Mouse (Mus musculus): Measurements from ENCODE around the gene Ddx55. TPM values are rescaled to one million over a fixed set of nuclear protein-coding genes. Genes with fewer than 3 reads are reported as not detected.

Gene Ddx55
- polyA plus RNA-seq, 1 experiment from 2014 or later, result 12.1 TPM

DNA sequence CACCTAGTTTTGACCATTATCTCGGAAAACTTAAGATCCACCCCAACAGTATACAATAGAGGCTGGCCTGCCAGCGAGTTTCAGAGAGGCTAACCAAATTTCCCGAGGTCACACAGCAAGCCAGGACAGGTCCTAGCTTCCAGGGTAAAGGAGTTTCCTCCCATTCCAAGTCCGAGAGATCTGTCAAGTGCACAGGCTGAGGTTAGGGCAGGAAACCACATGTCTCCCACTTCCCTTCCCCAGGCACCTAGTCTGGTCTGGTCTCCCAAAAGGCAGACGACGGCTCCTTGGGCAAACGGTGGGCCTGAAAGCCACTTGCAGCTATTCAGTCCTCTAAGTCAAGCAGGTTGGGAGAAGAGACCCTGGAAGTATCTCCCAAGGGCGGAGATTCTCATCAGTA is 23.0 kb upstream of the Ddx55 start:
- ATAC-seq (replicated peaks; ENCODE audit: insufficient number of reproducible peaks, low FRiP score, low TSS enrichment, low read depth), result no peak
- Histone ChIP-seq H3K4me3 (ENCODE audit: low read depth, low read length) (peak overlapping the region; percentile 66), H3K9me3 (replicated peaks; ENCODE audit: control insufficient read depth, low read length) (no peaks in the 10 kb centered on the region), H3K4me2 (ENCODE audit: low read depth, low read length) (peak overlapping the region; percentile 86), H3K27ac (replicated peaks; ENCODE audit: low read depth, low read length) (no peak overlapping the region), H3K27me3 (ENCODE audit: control insufficient read depth, insufficient read depth, low read length) (no peaks in the 10 kb centered on the region), H3K9ac (replicated peaks; ENCODE audit: low read length) (peak overlapping the region; percentile 29; the same call in 1 of the 2 replicates), H3K4me1 (ENCODE audit: control insufficient read depth, insufficient read depth, low read length) (peaks cover 4% of the 10 kb centered on the region; the same call in 1 of the 2 replicates), H3K36me3 (replicated peaks; ENCODE audit: control insufficient read depth, insufficient read depth, low read depth, low read length) (no peaks in the 10 kb centered on the region)
- DNase-seq (ENCODE audit: low spot score), result no peak
- WGBS, result 41% methylated on average over 8 of the region's 8 CpGs

DNA sequence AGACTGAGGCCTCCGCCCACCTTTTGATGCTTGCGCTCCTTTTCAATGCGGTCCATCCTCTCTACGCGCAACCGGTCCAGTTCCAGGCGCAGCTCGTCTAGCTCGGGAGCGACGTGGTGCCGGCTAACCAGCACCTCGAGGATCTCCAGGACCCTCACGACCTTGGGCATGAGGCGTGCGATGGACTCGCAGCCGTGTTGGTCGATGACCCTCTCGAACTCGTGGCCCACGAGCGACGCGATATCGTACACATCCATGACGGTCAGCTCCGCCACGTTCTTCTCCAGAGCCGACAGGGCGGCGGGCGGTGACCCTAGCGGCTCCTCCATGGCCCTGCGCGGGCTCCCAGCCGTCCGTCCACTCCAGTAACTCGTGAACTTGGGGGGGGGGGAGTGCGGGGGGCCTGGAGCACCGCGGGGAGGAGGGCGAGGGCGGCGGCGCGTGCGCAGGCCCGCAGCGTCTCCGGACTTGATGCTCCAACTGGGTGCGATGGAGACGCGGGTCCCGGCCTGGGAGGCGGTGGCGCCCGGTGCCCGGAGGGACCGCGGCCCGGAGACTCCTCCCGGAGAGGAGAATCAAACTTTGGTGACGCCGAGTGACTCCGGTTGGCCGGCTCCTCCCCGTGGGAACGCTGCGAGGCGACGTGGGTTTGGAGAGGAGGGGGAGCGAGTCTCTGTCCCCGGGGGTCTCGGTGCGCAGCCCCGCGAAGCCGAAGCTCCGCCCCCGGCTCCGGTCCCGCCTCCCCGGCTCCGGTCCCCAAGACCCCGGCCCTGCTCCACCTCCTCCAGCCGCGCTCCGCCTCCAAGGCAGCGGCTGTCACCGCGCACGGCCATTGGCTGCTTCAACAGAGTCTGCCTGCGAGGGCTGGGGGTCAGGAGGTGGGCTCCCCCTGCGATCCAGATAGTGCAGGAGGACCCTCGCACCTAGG is 21.7 kb upstream of the Ddx55 start, which contains the start of gene Rilpl1:
Gene Rilpl1, minus strand, starts transcription at position 737 of the 928 bp plus-strand sequence.
- Histone ChIP-seq H3K27ac (replicated peaks; ENCODE audit: low read depth, low read length) (peak within 1 kb of the TSS; percentile 53), H3K36me3 (replicated peaks; ENCODE audit: control insufficient read depth, insufficient read depth, low read depth, low read length) (no peaks in the 10 kb centered on the region), H3K9me3 (replicated peaks; ENCODE audit: control insufficient read depth, low read length) (no peaks in the 10 kb centered on the region), H3K4me3 (ENCODE audit: low read depth, low read length) (peak within 1 kb of the TSS; percentile 66), H3K27me3 (ENCODE audit: control insufficient read depth, insufficient read depth, low read length) (no peaks in the 10 kb centered on the region), H3K9ac (replicated peaks; ENCODE audit: low read length) (peak within 1 kb of the TSS; percentile 72), H3K4me2 (ENCODE audit: low read depth, low read length) (peak within 1 kb of the TSS; percentile 86), H3K4me1 (ENCODE audit: control insufficient read depth, insufficient read depth, low read length) (peaks cover 4% of the 10 kb centered on the region; the same call in 1 of the 2 replicates)
- peak; percentile 94 for DNase-seq (ENCODE audit: low spot score)
- under 1% methylated on average over 77 of the region's 96 CpGs for WGBS
- peak; percentile 89 for ATAC-seq (replicated peaks; ENCODE audit: insufficient number of reproducible peaks, low FRiP score, low TSS enrichment, low read depth)

DNA sequence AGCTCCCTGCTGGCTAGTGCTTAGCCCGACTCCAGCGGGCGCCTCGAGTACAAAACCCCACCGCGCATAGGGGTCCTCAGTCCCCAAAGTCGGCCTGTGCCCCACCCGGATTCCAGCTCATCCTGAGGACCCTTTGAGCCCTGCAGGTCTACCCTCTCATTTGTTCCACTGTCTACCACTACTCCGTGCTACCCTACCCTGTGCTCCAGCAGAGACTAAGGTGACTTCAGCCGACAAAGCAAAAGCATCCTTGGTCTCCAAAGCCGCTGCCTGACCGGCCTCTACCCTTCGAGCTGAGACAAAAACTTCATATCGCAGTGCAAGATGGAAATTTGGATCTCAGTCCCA is 21.1 kb upstream of the Ddx55 start:
- Histone ChIP-seq H3K9me3 (replicated peaks; ENCODE audit: control insufficient read depth, low read length) (no peaks in the 10 kb centered on the region), H3K4me1 (ENCODE audit: control insufficient read depth, insufficient read depth, low read length) (peaks cover 4% of the 10 kb centered on the region; the same call in 1 of the 2 replicates), H3K4me2 (ENCODE audit: low read depth, low read length) (peak overlapping the region; percentile 86), H3K27me3 (ENCODE audit: control insufficient read depth, insufficient read depth, low read length) (no peaks in the 10 kb centered on the region), H3K9ac (replicated peaks; ENCODE audit: low read length) (peak overlapping the region; percentile 53), H3K27ac (replicated peaks; ENCODE audit: low read depth, low read length) (peak overlapping the region; percentile 53), H3K36me3 (replicated peaks; ENCODE audit: control insufficient read depth, insufficient read depth, low read depth, low read length) (no peaks in the 10 kb centered on the region), H3K4me3 (ENCODE audit: low read depth, low read length) (peak overlapping the region; percentile 66)
- peak; percentile 75; the same call in 1 of the 2 replicates for ATAC-seq (replicated peaks; ENCODE audit: insufficient number of reproducible peaks, low FRiP score, low TSS enrichment, low read depth)
- DNase-seq (ENCODE audit: low spot score), result no peak
- WGBS, result 11% methylated on average over 14 of the region's 14 CpGs

DNA sequence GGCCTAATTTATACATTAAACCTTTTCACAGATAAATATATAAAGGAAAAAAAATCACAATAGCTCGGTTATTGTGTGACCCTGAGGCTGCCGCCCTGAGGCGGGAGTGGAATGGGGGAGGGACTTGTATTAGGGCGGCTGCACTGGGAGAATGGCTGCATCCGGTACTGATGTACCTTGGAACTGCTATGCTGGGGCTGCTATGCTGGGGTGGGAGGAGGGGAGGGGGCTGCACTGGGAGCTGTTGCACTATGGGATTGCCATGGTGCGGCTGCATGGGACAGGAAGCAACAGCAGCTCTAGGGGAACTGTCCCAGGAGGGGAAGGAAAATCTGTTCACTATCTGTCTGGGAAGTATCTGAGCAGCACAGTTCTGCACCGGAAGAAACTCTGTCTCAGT is 20.2 kb upstream of the Ddx55 start:
- Histone ChIP-seq H3K27ac (replicated peaks; ENCODE audit: low read depth, low read length) (no peak overlapping the region), H3K9ac (replicated peaks; ENCODE audit: low read length) (no peak overlapping the region), H3K36me3 (replicated peaks; ENCODE audit: control insufficient read depth, insufficient read depth, low read depth, low read length) (no peaks in the 10 kb centered on the region), H3K4me3 (ENCODE audit: low read depth, low read length) (no peak overlapping the region), H3K9me3 (replicated peaks; ENCODE audit: control insufficient read depth, low read length) (no peaks in the 10 kb centered on the region), H3K4me2 (ENCODE audit: low read depth, low read length) (no peak overlapping the region), H3K4me1 (ENCODE audit: control insufficient read depth, insufficient read depth, low read length) (peaks cover 4% of the 10 kb centered on the region; the same call in 1 of the 2 replicates), H3K27me3 (ENCODE audit: control insufficient read depth, insufficient read depth, low read length) (no peaks in the 10 kb centered on the region)
- ATAC-seq (replicated peaks; ENCODE audit: insufficient number of reproducible peaks, low FRiP score, low TSS enrichment, low read depth), result no peak
- WGBS, result 33% methylated on average over 7 of the region's 7 CpGs
- DNase-seq (ENCODE audit: low spot score), result peak; percentile 51

DNA sequence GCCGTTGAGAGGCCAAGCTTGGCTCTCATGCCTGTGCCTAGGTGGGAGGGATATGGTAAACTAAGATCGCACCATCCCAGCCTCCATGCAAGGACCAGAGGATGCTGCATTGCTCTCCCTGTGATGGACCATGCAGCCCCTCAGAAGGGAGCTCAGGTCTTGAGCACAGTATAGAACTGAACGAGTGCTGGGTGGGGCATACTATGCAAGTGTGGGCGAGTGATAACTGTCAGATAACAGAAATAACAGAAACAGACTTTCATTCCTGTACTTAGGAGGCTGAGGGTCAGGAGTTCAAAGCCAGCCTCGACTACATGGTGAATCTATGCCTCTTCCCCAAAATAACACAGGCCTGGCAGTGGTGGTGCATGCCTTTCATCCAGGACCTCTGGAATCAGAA is 17.6 kb upstream of the Ddx55 start:
- H3K9me3 ChIP-seq (replicated peaks; ENCODE audit: control insufficient read depth, low read length), result no peaks in the 10 kb centered on the region
- no peak overlapping the region for H3K4me3 ChIP-seq (ENCODE audit: low read depth, low read length)
- ATAC-seq (replicated peaks; ENCODE audit: insufficient number of reproducible peaks, low FRiP score, low TSS enrichment, low read depth), result no peak
- H3K4me1 ChIP-seq (ENCODE audit: control insufficient read depth, insufficient read depth, low read length), result peaks cover 4% of the 10 kb centered on the region; the same call in 1 of the 2 replicates
- no peak overlapping the region for H3K9ac ChIP-seq (replicated peaks; ENCODE audit: low read length)
- no peak for DNase-seq (ENCODE audit: low spot score)
- no peaks in the 10 kb centered on the region for H3K36me3 ChIP-seq (replicated peaks; ENCODE audit: control insufficient read depth, insufficient read depth, low read depth, low read length)
- 64% methylated on average over 5 of the region's 5 CpGs for WGBS
- no peak overlapping the region for H3K4me2 ChIP-seq (ENCODE audit: low read depth, low read length)
- H3K27me3 ChIP-seq (ENCODE audit: control insufficient read depth, insufficient read depth, low read length), result no peaks in the 10 kb centered on the region
- H3K27ac ChIP-seq (replicated peaks; ENCODE audit: low read depth, low read length), result no peak overlapping the region

DNA sequence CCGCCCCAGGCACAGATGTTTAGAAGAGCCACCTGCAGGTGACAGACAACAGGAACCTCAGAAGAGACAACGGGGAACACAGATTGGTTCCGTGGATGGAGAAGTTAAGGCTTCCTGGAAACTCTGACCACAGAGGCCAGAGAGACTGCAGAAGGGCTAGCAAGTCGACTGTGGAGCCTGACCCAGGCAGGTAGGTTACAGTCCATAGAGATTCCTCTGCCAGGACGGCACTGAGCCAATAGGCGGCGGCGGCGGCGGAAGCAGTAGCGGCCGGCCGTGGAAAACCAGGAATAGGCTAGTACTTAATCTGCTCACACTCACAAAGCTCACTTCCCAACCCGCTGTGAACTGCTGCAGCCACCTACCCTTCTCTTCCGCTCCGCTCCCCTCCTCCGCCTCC is 15.9 kb upstream of the Ddx55 start:
- Histone ChIP-seq H3K36me3 (replicated peaks; ENCODE audit: control insufficient read depth, insufficient read depth, low read depth, low read length) (no peaks in the 10 kb centered on the region), H3K9me3 (replicated peaks; ENCODE audit: control insufficient read depth, low read length) (no peaks in the 10 kb centered on the region), H3K4me1 (ENCODE audit: control insufficient read depth, insufficient read depth, low read length) (0 out of 2 replicates have a peak, but pooled peaks cover 1% of the 10 kb centered on the region), H3K27ac (replicated peaks; ENCODE audit: low read depth, low read length) (no peak overlapping the region), H3K9ac (replicated peaks; ENCODE audit: low read length) (peak overlapping the region; percentile 47; the same call in 1 of the 2 replicates), H3K4me3 (ENCODE audit: low read depth, low read length) (0 out of 2 replicates have a peak overlapping the region, but pooled peaks have one; percentile 5), H3K4me2 (ENCODE audit: low read depth, low read length) (peak overlapping the region; percentile 10; the same call in 1 of the 2 replicates), H3K27me3 (ENCODE audit: control insufficient read depth, insufficient read depth, low read length) (no peaks in the 10 kb centered on the region)
- ATAC-seq (replicated peaks; ENCODE audit: insufficient number of reproducible peaks, low FRiP score, low TSS enrichment, low read depth), result no peak
- peak; percentile 38 for DNase-seq (ENCODE audit: low spot score)
- WGBS, result 3% methylated on average over 17 of the region's 17 CpGs

DNA sequence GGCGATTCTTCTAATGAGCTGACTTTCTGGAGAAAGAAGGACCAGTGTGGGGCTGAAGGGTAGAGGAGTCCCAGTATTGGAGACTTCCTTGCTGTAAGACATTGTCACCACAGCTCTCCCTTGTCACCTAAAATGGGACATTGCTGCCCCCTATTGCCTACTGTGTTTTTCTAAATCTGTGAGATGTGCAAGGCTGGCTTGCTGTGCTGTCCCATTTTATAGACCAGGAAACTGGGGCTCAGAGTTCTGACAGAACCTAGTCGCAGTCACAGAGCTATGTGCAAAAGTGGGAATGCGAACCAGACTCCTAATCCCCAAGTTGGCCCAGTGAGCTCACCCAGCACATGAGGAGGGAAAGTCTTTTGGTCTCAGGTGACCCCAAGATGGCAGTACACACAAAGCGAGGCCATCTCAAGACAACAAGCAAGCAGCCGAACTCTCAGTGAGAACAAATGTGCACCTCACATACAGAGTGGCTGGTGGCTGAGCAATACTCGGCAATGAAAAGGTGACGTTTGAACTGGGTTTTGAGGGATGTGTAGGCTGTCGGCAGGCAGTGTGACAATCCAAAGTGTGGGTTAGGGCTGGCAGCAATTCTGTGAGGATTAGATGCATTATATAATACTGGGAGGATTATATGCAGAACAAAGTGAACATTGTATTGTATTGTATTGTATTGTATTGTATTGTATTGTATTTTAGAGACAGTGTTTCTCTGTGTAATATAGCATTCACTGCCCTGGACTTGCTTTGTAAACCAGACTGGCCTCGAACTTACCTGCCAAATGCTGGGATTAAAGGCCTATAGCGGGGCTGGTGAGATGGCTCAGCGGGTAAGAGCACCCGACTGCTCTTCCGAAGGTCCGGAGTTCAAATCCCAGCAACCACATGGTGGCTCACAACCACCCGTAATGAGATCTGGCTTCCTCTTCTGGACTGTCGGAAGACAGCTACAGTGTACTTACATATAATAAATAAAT is 13.6 kb upstream of the Ddx55 start:
- H3K4me1 ChIP-seq (ENCODE audit: control insufficient read depth, insufficient read depth, low read length), result peaks cover 3% of the 10 kb centered on the region; the same call in 1 of the 2 replicates
- peaks cover 2% of the 10 kb centered on the region for H3K36me3 ChIP-seq (replicated peaks; ENCODE audit: control insufficient read depth, insufficient read depth, low read depth, low read length)
- ATAC-seq (replicated peaks; ENCODE audit: insufficient number of reproducible peaks, low FRiP score, low TSS enrichment, low read depth) (no peak), DNase-seq (ENCODE audit: low spot score) (peak; percentile 48)
- 77% methylated on average over 14 of the region's 16 CpGs for WGBS
- H3K4me3 ChIP-seq (ENCODE audit: low read depth, low read length), result no peak overlapping the region
- no peaks in the 10 kb centered on the region for H3K27me3 ChIP-seq (ENCODE audit: control insufficient read depth, insufficient read depth, low read length)
- no peak overlapping the region for H3K27ac ChIP-seq (replicated peaks; ENCODE audit: low read depth, low read length)
- H3K9me3 ChIP-seq (replicated peaks; ENCODE audit: control insufficient read depth, low read length), result no peaks in the 10 kb centered on the region
- H3K4me2 ChIP-seq (ENCODE audit: low read depth, low read length), result no peak overlapping the region
- H3K9ac ChIP-seq (replicated peaks; ENCODE audit: low read length), result no peak overlapping the region

Measured in embryonic facial prominence, embryonic 11.5 days (tissue).